Mouse (Mus musculus): ENCODE measurements around the gene Uox. TPM values are rescaled to one million over a fixed set of nuclear protein-coding genes. Genes with fewer than 3 reads are reported as not detected.

The Uox gene
- polyA plus RNA-seq, 1 experiment = 0.75 TPM

DNA sequence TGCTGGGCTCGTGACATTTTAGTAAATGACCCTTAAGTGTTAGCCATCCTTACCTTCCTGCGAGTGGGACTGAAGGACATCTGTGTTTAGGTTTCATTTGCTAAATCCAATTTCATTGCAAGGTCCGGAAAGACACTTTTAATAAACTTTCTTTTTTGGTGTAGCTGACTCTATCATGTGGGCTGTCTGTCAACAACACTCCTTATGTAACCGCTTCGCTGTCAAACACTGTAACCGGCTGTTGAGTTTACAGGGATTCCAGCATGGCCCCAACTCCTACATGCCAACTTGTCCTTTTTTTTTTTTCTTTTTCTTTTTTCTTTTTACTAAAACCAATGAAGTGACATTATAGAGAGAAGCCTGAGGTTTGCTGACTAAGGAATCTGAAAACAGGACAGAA is 28.2 kb downstream of the Uox start:
- Histone ChIP-seq H3K4me3 (ENCODE audit: control insufficient read depth, low read depth, low read length) (no peak overlapping the region), H3K27ac (ENCODE audit: control insufficient read depth, insufficient read depth, low read depth, low read length) (no peak overlapping the region), H3K36me3 (ENCODE audit: control insufficient read depth, insufficient read depth, low read length) (no peaks in the 10 kb centered on the region), H3K27me3 (ENCODE audit: control insufficient read depth, insufficient read depth, low read length) (no peaks in the 10 kb centered on the region), H3K4me1 (ENCODE audit: control insufficient read depth, insufficient read depth, low read length) (no peaks in the 10 kb centered on the region)
- TF ChIP-seq POLR2A (IDR thresholded peaks at IDR 0.05; ENCODE audit: control insufficient read depth, low read depth, low read length) = no peak
- TF ChIP-seq CTCF (IDR thresholded peaks at IDR 0.05; ENCODE audit: control insufficient read depth, insufficient read depth, insufficient replicate concordance, low read depth, low read length) = no peak

DNA sequence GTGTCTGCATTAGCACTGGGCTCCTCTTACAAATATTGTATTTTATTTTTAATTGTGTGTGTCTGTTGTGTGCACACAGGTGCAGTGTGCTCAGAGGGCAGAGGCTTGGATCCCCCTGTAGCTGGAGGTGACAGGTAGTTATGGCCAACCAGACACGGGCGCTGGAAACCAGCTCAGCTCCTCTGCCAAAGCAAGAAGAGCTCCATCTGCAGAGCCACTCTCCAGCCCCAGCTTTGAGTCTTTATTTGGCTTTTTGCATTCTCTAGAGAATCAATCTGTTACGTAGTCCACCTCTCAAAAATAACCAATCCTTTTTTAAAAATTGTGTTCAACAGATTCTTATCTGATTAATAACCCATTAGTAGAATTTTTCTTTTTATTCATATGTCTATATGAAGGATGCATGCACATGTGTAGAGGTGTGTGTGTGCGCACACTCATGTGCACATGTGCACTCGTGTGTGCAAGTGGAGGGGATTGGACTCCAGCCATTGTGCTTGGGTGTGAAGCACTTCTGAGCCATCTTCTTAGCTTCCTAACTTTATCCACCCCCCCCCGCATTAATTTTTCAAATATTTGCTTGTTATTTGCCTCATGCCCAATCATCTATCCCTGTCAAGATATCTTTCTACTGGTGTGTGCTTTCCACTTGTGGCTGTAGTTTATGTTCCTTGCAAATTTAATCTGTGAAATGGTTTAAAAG is 29.1 kb downstream of the Uox start:
- H3K27me3 ChIP-seq (ENCODE audit: control insufficient read depth, insufficient read depth, low read length) = no peaks in the 10 kb centered on the region
- H3K27ac ChIP-seq (ENCODE audit: control insufficient read depth, insufficient read depth, low read depth, low read length) = no peak overlapping the region
- no peak overlapping the region for H3K4me3 ChIP-seq (ENCODE audit: control insufficient read depth, low read depth, low read length)
- no peaks in the 10 kb centered on the region for H3K36me3 ChIP-seq (ENCODE audit: control insufficient read depth, insufficient read depth, low read length)
- no peak for TF ChIP-seq CTCF (IDR thresholded peaks at IDR 0.05; ENCODE audit: control insufficient read depth, insufficient read depth, insufficient replicate concordance, low read depth, low read length)
- TF ChIP-seq POLR2A (IDR thresholded peaks at IDR 0.05; ENCODE audit: control insufficient read depth, low read depth, low read length) = no peak
- no peaks in the 10 kb centered on the region for H3K4me1 ChIP-seq (ENCODE audit: control insufficient read depth, insufficient read depth, low read length)

DNA sequence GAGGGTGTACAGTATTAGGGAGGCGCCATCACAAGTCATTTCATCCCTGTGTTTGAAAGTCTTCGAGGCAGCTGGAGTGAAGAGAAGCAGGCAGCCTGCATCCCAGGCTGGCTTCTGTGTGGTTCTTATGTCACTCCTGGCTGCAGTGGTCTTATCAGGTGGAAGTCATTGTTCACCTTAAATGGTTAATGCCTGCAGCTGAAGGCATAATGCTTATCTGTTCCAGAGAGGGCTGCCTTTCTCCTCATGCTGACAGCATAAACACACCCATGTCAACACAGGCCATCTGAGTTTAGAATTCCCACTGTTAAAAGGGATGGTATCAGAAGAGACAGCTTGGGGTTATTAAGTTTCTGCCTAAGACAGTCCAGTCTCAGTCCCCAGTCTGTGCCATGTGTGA is 31.0 kb downstream of the Uox start:
- Histone ChIP-seq H3K27ac (ENCODE audit: control insufficient read depth, insufficient read depth, low read depth, low read length) (no peak overlapping the region), H3K4me3 (ENCODE audit: control insufficient read depth, low read depth, low read length) (no peak overlapping the region), H3K27me3 (ENCODE audit: control insufficient read depth, insufficient read depth, low read length) (no peaks in the 10 kb centered on the region), H3K36me3 (ENCODE audit: control insufficient read depth, insufficient read depth, low read length) (no peaks in the 10 kb centered on the region), H3K4me1 (ENCODE audit: control insufficient read depth, insufficient read depth, low read length) (no peaks in the 10 kb centered on the region)
- TF ChIP-seq CTCF (IDR thresholded peaks at IDR 0.05; ENCODE audit: control insufficient read depth, insufficient read depth, insufficient replicate concordance, low read depth, low read length) (no peak), POLR2A (IDR thresholded peaks at IDR 0.05; ENCODE audit: control insufficient read depth, low read depth, low read length) (no peak)

DNA sequence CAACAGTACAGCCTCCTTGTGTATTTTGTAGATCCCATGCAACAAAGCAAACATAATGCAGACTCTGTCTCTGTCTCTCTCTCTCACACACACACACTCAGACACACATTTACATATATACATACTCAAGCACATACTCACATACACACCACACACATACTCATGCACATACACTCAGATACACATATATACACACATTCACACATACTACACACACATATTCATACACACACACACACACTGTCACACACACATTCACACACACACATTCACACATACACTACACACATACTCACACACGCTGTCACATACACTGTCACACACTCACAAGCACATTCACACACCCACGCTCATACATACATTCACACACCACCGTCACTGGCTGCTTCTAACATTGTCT is 32.3 kb downstream of the Uox start:
- Histone ChIP-seq H3K27ac (ENCODE audit: control insufficient read depth, insufficient read depth, low read depth, low read length) (no peak overlapping the region), H3K27me3 (ENCODE audit: control insufficient read depth, insufficient read depth, low read length) (no peaks in the 10 kb centered on the region), H3K4me3 (ENCODE audit: control insufficient read depth, low read depth, low read length) (no peak overlapping the region), H3K4me1 (ENCODE audit: control insufficient read depth, insufficient read depth, low read length) (no peaks in the 10 kb centered on the region), H3K36me3 (ENCODE audit: control insufficient read depth, insufficient read depth, low read length) (no peaks in the 10 kb centered on the region)
- no peak for TF ChIP-seq CTCF (IDR thresholded peaks at IDR 0.05; ENCODE audit: control insufficient read depth, insufficient read depth, insufficient replicate concordance, low read depth, low read length)

DNA sequence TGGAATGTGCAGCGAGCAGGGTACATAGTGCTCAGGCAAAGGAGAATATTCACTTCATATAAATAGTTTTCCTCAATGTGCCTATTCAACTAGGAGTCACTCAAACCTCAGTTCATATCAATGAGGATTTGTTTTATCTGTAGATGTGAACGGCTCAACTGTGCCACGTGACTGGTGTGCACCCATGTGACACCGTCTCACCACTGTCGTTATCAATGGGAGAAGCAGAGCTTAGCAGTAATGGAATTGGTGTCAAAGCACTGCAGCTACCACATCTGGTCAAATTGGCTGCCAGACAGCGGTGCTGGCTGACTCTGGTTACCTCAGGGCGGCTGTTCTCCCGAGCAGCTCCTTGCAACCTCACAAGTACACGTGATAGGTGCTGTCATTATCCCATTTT is 34.4 kb downstream of the Uox start:
- H3K4me1 ChIP-seq (ENCODE audit: control insufficient read depth, insufficient read depth, low read length) = no peaks in the 10 kb centered on the region
- no peak overlapping the region for H3K27ac ChIP-seq (ENCODE audit: control insufficient read depth, insufficient read depth, low read depth, low read length)
- no peaks in the 10 kb centered on the region for H3K27me3 ChIP-seq (ENCODE audit: control insufficient read depth, insufficient read depth, low read length)
- no peak for TF ChIP-seq POLR2A (IDR thresholded peaks at IDR 0.05; ENCODE audit: control insufficient read depth, low read depth, low read length)
- no peak overlapping the region for H3K4me3 ChIP-seq (ENCODE audit: control insufficient read depth, low read depth, low read length)
- H3K36me3 ChIP-seq (ENCODE audit: control insufficient read depth, insufficient read depth, low read length) = no peaks in the 10 kb centered on the region

DNA sequence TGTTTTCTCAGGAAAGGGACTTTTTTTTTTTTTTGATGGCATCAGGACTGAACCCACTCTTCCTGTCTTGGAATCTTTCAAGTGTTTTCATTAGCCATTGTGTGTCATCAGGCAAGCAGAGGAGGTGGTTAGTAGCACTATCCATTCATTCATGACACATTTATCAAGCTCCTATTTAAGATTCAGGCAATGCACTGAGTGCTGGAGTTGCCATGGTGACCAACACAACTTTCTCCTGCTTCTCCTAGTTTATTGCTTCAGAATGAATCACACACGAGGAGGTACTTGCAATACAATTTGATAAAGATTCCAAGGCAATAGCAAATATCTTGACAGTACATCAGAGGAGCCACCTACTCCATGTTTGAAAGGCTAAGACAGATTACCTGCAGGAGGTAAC is 37.1 kb downstream of the Uox start:
- no peaks in the 10 kb centered on the region for H3K36me3 ChIP-seq (ENCODE audit: control insufficient read depth, insufficient read depth, low read length)
- TF ChIP-seq CTCF (IDR thresholded peaks at IDR 0.05; ENCODE audit: control insufficient read depth, insufficient read depth, insufficient replicate concordance, low read depth, low read length) (no peak), POLR2A (IDR thresholded peaks at IDR 0.05; ENCODE audit: control insufficient read depth, low read depth, low read length) (no peak)
- no peak overlapping the region for H3K4me3 ChIP-seq (ENCODE audit: control insufficient read depth, low read depth, low read length)
- no peaks in the 10 kb centered on the region for H3K27me3 ChIP-seq (ENCODE audit: control insufficient read depth, insufficient read depth, low read length)
- H3K27ac ChIP-seq (ENCODE audit: control insufficient read depth, insufficient read depth, low read depth, low read length) = no peak overlapping the region
- H3K4me1 ChIP-seq (ENCODE audit: control insufficient read depth, insufficient read depth, low read length) = no peaks in the 10 kb centered on the region

DNA sequence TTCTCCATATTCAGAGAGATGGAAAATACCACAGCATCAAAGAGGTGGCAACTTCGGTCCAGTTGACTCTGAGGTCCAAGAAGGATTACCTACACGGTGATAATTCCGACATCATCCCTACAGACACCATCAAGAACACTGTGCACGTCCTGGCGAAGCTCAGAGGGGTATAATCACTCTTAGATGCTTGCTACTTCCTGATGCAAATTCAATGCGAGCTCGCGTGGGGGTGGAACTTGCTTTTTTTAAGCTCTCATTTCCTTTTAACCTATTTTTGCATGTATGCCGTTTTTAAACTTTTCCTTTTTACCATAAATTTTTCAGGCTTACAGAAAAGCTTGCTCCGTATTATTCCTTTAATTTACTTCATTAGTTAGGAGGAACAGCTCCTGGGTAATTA is 40.1 kb downstream of the Uox start:
- Histone ChIP-seq H3K4me3 (ENCODE audit: control insufficient read depth, low read depth, low read length) (no peak overlapping the region), H3K4me1 (ENCODE audit: control insufficient read depth, insufficient read depth, low read length) (no peaks in the 10 kb centered on the region), H3K27me3 (ENCODE audit: control insufficient read depth, insufficient read depth, low read length) (no peaks in the 10 kb centered on the region), H3K27ac (ENCODE audit: control insufficient read depth, insufficient read depth, low read depth, low read length) (no peak overlapping the region), H3K36me3 (ENCODE audit: control insufficient read depth, insufficient read depth, low read length) (no peaks in the 10 kb centered on the region)
- no peak for TF ChIP-seq POLR2A (IDR thresholded peaks at IDR 0.05; ENCODE audit: control insufficient read depth, low read depth, low read length)
- no peak for TF ChIP-seq CTCF (IDR thresholded peaks at IDR 0.05; ENCODE audit: control insufficient read depth, insufficient read depth, insufficient replicate concordance, low read depth, low read length)

DNA sequence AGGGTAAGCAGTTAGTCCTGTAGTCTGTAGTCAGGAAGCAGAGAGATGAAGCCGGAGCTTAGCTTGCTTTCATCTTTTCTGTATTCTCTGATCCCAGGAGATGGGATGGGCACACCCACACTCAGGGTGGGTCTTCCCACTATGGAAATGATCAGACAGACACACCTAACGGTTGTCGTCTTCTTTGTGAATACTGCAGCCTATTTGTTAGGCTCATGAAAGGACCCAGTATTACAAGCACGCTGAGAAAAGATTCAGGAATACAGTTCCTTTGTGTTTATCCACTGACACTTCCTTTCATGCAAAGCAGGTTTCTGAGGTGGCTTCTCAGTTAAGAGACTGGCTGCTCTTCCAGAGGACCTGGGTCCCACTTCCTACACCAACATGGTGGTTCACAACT is 41.0 kb downstream of the Uox start:
- no peaks in the 10 kb centered on the region for H3K27me3 ChIP-seq (ENCODE audit: control insufficient read depth, insufficient read depth, low read length)
- H3K36me3 ChIP-seq (ENCODE audit: control insufficient read depth, insufficient read depth, low read length) = no peaks in the 10 kb centered on the region
- H3K27ac ChIP-seq (ENCODE audit: control insufficient read depth, insufficient read depth, low read depth, low read length) = no peak overlapping the region
- TF ChIP-seq POLR2A (IDR thresholded peaks at IDR 0.05; ENCODE audit: control insufficient read depth, low read depth, low read length) (no peak), CTCF (IDR thresholded peaks at IDR 0.05; ENCODE audit: control insufficient read depth, insufficient read depth, insufficient replicate concordance, low read depth, low read length) (no peak)
- no peak overlapping the region for H3K4me3 ChIP-seq (ENCODE audit: control insufficient read depth, low read depth, low read length)
- no peaks in the 10 kb centered on the region for H3K4me1 ChIP-seq (ENCODE audit: control insufficient read depth, insufficient read depth, low read length)
